Mouse (Mus musculus) lung, postnatal 14 days (tissue): ENCODE measurements at regions not wholly inside any gene's neighbourhood (a gene's known extent, or its start where the extent isn't known, plus 50 kb on each side); places are given as distances from the start of the nearest gene placed in this dataset.

Experiments used
- DNase-seq: peaks from one replicate; pipeline ENCODE4 v3.0.0; 2021

- DNase-seq: no peak
Measured at GRCm38 (mm10) chr7:75063816-75064215, 245.2 kb downstream of the Sv2b start.

- DNase-seq: no peak
Measured at GRCm38 (mm10) chr7:75050231-75050630, 258.8 kb downstream of the Sv2b start.

- DNase-seq: peak; percentile 0
Measured at GRCm38 (mm10) chr7:75049751-75050150, 259.3 kb downstream of the Sv2b start.

- DNase-seq: no peak
Measured at GRCm38 (mm10) chr7:75048822-75049221, 260.2 kb downstream of the Sv2b start.

- DNase-seq: no peak
Measured at GRCm38 (mm10) chr7:75047827-75048226, 261.2 kb downstream of the Sv2b start.

- DNase-seq: no peak
Measured at GRCm38 (mm10) chr7:75040871-75041270, 268.2 kb downstream of the Sv2b start.

GRCm38 (mm10) chr7:75026191-75026590 lies 282.9 kb downstream of the Sv2b start:
- no peak for DNase-seq

GRCm38 (mm10) chr7:75021966-75022365 lies 287.1 kb downstream of the Sv2b start:
- DNase-seq: no peak

- DNase-seq: peak; percentile 6
Measured at GRCm38 (mm10) chr7:75018640-75019039, 290.4 kb downstream of the Sv2b start.

- no peak for DNase-seq
Measured at GRCm38 (mm10) chr7:75008481-75008880, 300.6 kb downstream of the Sv2b start.

GRCm38 (mm10) chr7:74990198-74990597 lies 318.9 kb downstream of the Sv2b start:
- DNase-seq: no peak

- no peak for DNase-seq
Measured at GRCm38 (mm10) chr7:74979479-74979878, 329.6 kb downstream of the Sv2b start.

- DNase-seq: no peak
Measured at GRCm38 (mm10) chr7:74975986-74976385, 333.1 kb downstream of the Sv2b start.

GRCm38 (mm10) chr7:74974448-74974847 lies 334.6 kb downstream of the Sv2b start:
- no peak for DNase-seq

- no peak for DNase-seq
Measured at GRCm38 (mm10) chr7:74944421-74945098, 364.5 kb downstream of the Sv2b start.

- DNase-seq: no peak
Measured at GRCm38 (mm10) chr7:74942917-74943316, 366.1 kb downstream of the Sv2b start.

GRCm38 (mm10) chr7:74942146-74942545 lies 366.9 kb downstream of the Sv2b start:
- DNase-seq: no peak

GRCm38 (mm10) chr7:74929142-74929829 lies 374.7 kb upstream of the Slco3a1 start:
- DNase-seq: no peak

GRCm38 (mm10) chr7:74928226-74928927 lies 373.8 kb upstream of the Slco3a1 start:
- no peak for DNase-seq

GRCm38 (mm10) chr7:74926729-74927128 lies 372.1 kb upstream of the Slco3a1 start:
- DNase-seq: no peak

- DNase-seq: no peak
Measured at GRCm38 (mm10) chr7:74924156-74924555, 369.6 kb upstream of the Slco3a1 start.

GRCm38 (mm10) chr7:74908311-74908962 lies 353.9 kb upstream of the Slco3a1 start:
- no peak for DNase-seq

- DNase-seq: no peak
Measured at GRCm38 (mm10) chr7:74907391-74907790, 352.8 kb upstream of the Slco3a1 start.
